Mouse (Mus musculus) forebrain, embryonic 11.5 days (tissue): ENCODE measurements around the gene Ldlr. TPM values are rescaled to one million over a fixed set of nuclear protein-coding genes. Genes with fewer than 3 reads are reported as not detected.

Source experiments
- ATAC-seq: fragments of 200-750 bp; cut with Nextera tagmentation; replicated peaks from 2 replicates; pipeline ENCODE4 v1.8.0; 2017; ENCODE audit warnings: moderate TSS enrichment; ENCODE audit not compliant: low FRiP score
- DNase-seq: peaks from one replicate; pipeline ENCODE4 v3.0.0-alpha.2; 2017; ENCODE audit warnings: low spot score
- H3K27ac ChIP-seq: fragments of 300-500 bp; sonication (generic); 2 replicates; pipeline ENCODE4 v1.5.1; 2014; ENCODE audit warnings: low read depth, low read length
- H3K27me3 ChIP-seq: fragments of 300-500 bp; sonication (generic); 2 replicates; pipeline ENCODE4 v1.6.1; 2014; ENCODE audit warnings: mild to moderate bottlenecking, low read length, mixed read lengths; ENCODE audit not compliant: control insufficient read depth, insufficient read depth
- H3K36me3 ChIP-seq: fragments of 300-500 bp; sonication (generic); 2 replicates; pipeline ENCODE4 v1.6.1; 2014; ENCODE audit warnings: mild to moderate bottlenecking, low read length, moderate library complexity, mixed read lengths; ENCODE audit not compliant: control insufficient read depth, insufficient read depth
- H3K4me1 ChIP-seq: fragments of 300-500 bp; sonication (generic); replicated peaks from 2 replicates; pipeline ENCODE4 v1.6.1; 2014; ENCODE audit warnings: low read length, mixed read lengths; ENCODE audit not compliant: control insufficient read depth, insufficient read depth
- H3K4me2 ChIP-seq: fragments of 300-500 bp; sonication (generic); 2 replicates; pipeline ENCODE4 v1.6.1; 2014; ENCODE audit warnings: low read depth, mild to moderate bottlenecking, low read length, moderate library complexity, mixed read lengths; ENCODE audit not compliant: severe bottlenecking
- H3K4me3 ChIP-seq: fragments of 300-500 bp; sonication (generic); 2 replicates; pipeline ENCODE4 v1.5.1; 2014; ENCODE audit warnings: low read depth, low read length
- H3K9ac ChIP-seq: fragments of 300-500 bp; sonication (generic); 2 replicates; pipeline ENCODE4 v1.6.1; 2014; ENCODE audit warnings: low read length
- H3K9me3 ChIP-seq: fragments of 300-500 bp; sonication (generic); 2 replicates; pipeline ENCODE4 v1.6.1; 2016; ENCODE audit warnings: low read length, mixed read lengths; ENCODE audit not compliant: control insufficient read depth
- WGBS: fragments of 180-500 bp; shearing (Covaris S2); extraction: QIAGEN DNeasy Blood & Tissue Kit; methylation state at CpG from one replicate; pipeline ENCODE4 v1.1.7; 2014; 5-methylcytosine and 5-hydroxymethylcytosine counted together
- polyA plus RNA-seq: library from polyadenylated mRNA; unstranded; fragments of >200 nt; fragmentation: Nextera tagmentation; extraction: Ambion mirVana; gene quantifications from 2 replicates; pipeline ENCODE4 v1.2.1, GENCODE M21; 2014

Ldlr gene
- polyA plus RNA-seq, 1 experiment from 2014 or later = 23.7 TPM

DNA sequence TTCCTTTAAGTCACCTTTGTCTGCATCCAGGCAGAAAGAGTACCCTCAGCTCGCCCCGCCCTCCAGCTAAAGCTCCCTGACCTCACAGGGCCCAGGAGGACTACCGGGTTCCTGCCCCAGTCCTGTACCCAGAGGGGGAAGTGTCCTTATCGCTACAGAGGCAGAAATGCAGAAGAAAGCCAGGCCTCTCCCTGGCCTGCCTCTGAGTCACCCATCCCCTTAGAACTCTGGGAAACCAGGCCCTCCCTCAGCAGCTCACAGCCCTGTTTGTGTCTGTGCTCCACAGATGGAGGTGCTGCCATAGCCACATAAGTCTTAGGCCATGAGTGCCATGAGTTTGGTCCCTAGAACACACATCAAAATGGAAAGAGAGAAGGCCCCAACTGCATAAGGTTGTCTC, 8.0 kb upstream of the Ldlr start:
- 82% methylated on average over 4 of the region's 4 CpGs for WGBS
- Histone ChIP-seq H3K9me3 (no peaks in the 10 kb centered on the region), H3K27me3 (no peaks in the 10 kb centered on the region), H3K4me2 (no peak overlapping the region), H3K36me3 (no peaks in the 10 kb centered on the region), H3K4me1 (no peaks in the 10 kb centered on the region), H3K4me3 (no peak overlapping the region), H3K9ac (no peak overlapping the region), H3K27ac (no peak overlapping the region)
- ATAC-seq (no peak), DNase-seq (no peak)

DNA sequence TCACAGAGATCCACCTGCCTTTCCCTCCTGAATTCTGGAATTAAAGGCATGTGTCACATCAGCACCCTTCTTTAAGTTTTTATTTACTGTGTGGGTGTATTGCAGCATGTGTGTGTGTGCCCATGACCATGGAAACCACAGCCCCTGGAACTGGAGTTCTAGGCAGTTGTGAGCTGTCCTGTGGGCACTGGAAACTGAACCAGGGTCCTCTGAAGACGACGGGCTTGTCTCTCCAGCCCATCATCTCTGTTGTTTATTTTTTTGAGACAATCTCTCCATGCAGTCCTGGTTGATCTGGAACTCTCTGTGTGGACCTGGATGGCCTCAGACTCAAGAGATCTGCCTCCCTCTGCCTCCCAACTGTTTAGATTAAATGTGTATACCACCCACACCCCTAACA, 6.3 kb upstream of the Ldlr start:
- H3K4me2 ChIP-seq = no peak overlapping the region
- no peaks in the 10 kb centered on the region for H3K27me3 ChIP-seq
- 90% methylated on average over 2 of the region's 2 CpGs for WGBS
- no peak overlapping the region for H3K9ac ChIP-seq
- H3K9me3 ChIP-seq = no peaks in the 10 kb centered on the region
- no peak overlapping the region for H3K27ac ChIP-seq
- no peak overlapping the region for H3K4me3 ChIP-seq
- ATAC-seq (no peak), DNase-seq (no peak)
- no peaks in the 10 kb centered on the region for H3K4me1 ChIP-seq
- H3K36me3 ChIP-seq = no peaks in the 10 kb centered on the region

DNA sequence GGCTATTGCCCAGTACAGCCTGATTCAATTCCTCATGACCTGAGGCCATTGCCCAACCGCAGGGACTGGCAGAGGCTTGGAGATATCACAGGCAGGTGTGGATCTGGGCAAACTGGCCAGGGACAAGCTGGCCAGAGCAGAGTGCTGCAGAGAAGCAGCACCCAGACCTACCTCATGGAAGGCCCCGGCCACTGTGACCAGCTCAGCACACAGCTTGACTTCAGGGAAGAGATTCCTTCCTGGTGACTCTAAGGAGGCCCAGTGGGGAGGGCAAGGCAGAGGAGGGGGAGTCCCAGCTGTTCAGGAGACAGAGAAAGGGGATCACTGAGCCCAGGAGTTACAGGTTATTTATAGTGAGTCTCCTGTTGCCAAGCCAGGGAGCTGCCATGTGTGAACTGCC, 2.2 kb upstream of the Ldlr start:
- WGBS = 78% methylated on average over 2 of the region's 2 CpGs
- Histone ChIP-seq H3K4me3 (no peak overlapping the region), H3K27ac (no peak overlapping the region), H3K4me1 (peaks cover 8% of the 10 kb centered on the region; the same call in 1 of the 2 replicates), H3K4me2 (no peak overlapping the region), H3K36me3 (no peaks in the 10 kb centered on the region), H3K27me3 (no peaks in the 10 kb centered on the region), H3K9ac (no peak overlapping the region), H3K9me3 (no peaks in the 10 kb centered on the region)
- no peak for ATAC-seq
- DNase-seq = no peak

DNA sequence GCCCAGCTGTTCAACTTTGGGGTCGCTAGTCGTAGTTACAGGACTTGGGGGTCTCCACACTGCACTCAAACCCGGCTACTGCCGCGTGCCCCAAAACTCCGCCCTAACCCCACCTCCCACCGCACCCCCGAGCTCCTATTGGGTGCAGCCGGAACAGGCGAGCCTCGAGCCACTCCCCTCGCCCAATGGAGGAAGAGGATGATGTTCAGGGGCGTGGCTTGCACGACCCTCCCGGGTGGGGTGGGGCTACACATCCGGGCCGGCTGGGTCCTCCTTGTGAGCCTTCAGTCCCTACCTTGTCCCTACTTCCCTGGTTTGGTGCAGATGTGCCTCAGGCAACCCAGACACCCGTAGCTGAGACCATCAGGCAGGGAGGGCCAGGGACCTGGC, 859 bp downstream of the Ldlr start:
- Histone ChIP-seq H3K27ac (peak overlapping the region; percentile 90), H3K36me3 (peaks cover 7% of the 10 kb centered on the region; the same call in 1 of the 2 replicates), H3K27me3 (no peaks in the 10 kb centered on the region), H3K4me3 (peak overlapping the region; percentile 56), H3K9ac (peak overlapping the region; percentile 66), H3K4me1 (peaks cover 10% of the 10 kb centered on the region; the same call in 1 of the 2 replicates), H3K4me2 (peak overlapping the region; percentile 77), H3K9me3 (no peaks in the 10 kb centered on the region)
- DNase-seq = peak; percentile 96
- under 1% methylated on average over 18 of the region's 18 CpGs for WGBS
- ATAC-seq = peak; percentile 96

DNA sequence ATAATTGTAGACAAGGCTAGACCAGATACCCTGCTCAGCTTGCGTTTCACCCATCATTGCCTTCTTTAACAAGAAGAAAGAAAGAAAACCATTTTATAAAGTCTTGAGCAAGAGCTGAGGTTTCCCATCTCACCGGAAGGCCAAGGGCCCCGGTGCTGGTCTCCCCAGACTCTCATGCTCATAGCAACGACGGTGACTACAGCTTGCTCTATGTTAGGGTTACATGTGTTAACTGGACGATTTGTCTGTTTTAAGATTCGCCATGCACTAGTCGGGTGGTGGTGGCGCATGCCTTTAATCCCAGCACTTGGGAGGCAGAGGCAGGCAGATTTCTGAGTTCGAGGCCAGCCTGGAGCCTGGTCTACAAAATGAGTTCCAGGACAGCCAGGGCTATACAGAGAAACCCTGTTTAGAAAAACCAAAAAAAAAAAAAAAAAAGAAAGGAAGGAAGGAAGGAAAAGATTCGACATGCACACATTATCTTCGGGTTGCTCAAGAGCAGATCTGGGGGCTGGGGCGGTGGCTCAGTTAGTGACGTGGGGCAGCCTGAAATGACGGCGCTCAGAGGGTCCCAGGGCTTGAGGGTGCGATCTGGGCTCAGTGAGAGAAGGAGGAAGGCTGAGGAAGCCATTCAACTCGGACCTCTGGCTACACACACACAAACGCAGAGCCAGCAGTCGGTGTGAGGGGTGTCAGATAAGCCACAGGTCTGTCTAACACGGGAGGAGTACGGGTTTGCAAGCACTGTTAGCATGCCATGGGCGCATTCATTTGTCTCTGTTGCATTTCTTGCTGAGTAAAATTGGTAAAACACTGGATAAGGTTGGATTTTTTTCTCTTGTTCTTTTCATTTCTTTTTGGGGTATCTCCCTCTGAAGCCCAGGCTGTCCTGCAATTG, 2.2 kb downstream of the Ldlr start:
- H3K27me3 ChIP-seq = no peaks in the 10 kb centered on the region
- H3K27ac ChIP-seq = no peak overlapping the region
- DNase-seq = no peak
- H3K4me2 ChIP-seq = peak overlapping the region; percentile 77; the same call in 1 of the 2 replicates
- H3K36me3 ChIP-seq = peaks cover 7% of the 10 kb centered on the region; the same call in 1 of the 2 replicates
- H3K4me3 ChIP-seq = peak overlapping the region; percentile 56
- 89% methylated on average over 23 of the region's 23 CpGs for WGBS
- H3K4me1 ChIP-seq = peaks cover 10% of the 10 kb centered on the region; the same call in 1 of the 2 replicates
- H3K9ac ChIP-seq = no peak overlapping the region; the same call in 1 of the 2 replicates
- no peak for ATAC-seq
- no peaks in the 10 kb centered on the region for H3K9me3 ChIP-seq

DNA sequence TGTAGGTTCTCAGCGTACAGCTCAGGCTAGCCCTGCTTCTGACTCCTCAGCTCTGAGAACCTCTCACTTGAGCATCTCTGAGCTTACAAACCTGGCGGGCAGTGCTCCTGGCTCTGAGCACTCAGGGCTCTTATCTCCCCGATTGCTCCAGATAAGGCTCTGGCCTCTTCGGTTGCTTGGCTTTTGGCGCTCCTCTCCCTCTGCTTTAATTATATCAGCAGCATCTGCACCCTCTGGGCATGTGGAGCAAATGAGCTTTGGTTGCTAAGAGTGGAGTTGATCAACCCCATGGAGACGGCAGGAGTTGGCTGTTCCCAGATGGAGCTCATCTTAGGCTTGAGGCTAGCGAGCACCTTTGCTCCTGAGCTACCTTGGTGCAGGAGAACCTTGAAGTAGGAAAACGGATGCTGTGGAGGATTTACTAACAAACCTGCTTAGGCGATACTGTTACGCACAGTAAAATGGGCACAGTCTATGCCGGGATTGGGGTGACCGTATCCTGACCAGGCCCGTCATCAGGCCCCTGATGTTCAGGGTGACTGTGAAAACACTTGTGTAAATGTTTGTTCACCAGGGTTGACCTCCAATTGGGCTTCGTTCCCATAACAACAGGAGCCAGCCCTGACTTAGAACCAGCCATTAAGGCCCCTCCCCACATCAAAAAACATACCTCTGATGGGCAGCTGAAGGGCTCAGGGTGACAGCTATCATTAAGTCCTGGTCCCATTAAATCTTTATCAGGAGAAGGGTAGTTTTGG, 3.1 kb downstream of the Ldlr start:
- peak overlapping the region; percentile 8; the same call in 1 of the 2 replicates for H3K9ac ChIP-seq
- no peaks in the 10 kb centered on the region for H3K27me3 ChIP-seq
- H3K36me3 ChIP-seq = peaks cover 7% of the 10 kb centered on the region; the same call in 1 of the 2 replicates
- H3K4me2 ChIP-seq = 0 out of 2 replicates have a peak overlapping the region, but pooled peaks have one; percentile 18
- no peak overlapping the region for H3K27ac ChIP-seq
- DNase-seq (no peak), ATAC-seq (no peak)
- 88% methylated on average over 14 of the region's 14 CpGs for WGBS
- peaks cover 10% of the 10 kb centered on the region; the same call in 1 of the 2 replicates for H3K4me1 ChIP-seq
- H3K9me3 ChIP-seq = no peaks in the 10 kb centered on the region
- no peak overlapping the region for H3K4me3 ChIP-seq

DNA sequence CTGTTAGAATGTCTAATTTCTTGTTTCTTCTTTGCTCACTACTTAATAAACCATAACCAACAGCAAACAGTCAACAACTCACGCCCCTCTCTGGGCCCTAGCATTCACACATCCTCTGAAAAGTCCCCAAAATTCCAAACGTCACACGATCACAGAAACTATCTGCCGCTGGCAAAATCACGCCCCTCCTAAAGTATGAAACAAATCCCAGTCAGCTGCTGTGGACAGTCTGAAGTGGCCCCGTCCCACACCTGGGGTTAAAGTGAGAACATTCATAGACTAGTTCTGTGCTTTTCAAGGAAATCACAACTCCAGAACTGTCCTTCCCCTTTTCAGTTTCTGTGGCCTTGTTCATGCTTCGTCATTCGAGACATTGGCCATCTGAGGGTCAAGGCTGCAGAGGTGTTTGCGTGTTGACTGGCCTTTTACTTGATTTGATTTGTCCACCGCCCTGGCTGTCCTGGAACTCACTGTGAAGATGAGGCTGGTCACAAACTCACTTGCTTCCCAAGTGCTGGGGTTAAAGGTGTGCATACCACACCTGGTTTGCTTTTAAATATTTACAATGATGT, 5.1 kb downstream of the Ldlr start:
- Histone ChIP-seq H3K9me3 (no peaks in the 10 kb centered on the region), H3K4me1 (peaks cover 10% of the 10 kb centered on the region; the same call in 1 of the 2 replicates), H3K4me2 (no peak overlapping the region), H3K27ac (no peak overlapping the region), H3K27me3 (no peaks in the 10 kb centered on the region), H3K9ac (no peak overlapping the region), H3K4me3 (no peak overlapping the region), H3K36me3 (peaks cover 18% of the 10 kb centered on the region)
- ATAC-seq (no peak), DNase-seq (no peak)
- WGBS = 91% methylated on average over 10 of the region's 10 CpGs

DNA sequence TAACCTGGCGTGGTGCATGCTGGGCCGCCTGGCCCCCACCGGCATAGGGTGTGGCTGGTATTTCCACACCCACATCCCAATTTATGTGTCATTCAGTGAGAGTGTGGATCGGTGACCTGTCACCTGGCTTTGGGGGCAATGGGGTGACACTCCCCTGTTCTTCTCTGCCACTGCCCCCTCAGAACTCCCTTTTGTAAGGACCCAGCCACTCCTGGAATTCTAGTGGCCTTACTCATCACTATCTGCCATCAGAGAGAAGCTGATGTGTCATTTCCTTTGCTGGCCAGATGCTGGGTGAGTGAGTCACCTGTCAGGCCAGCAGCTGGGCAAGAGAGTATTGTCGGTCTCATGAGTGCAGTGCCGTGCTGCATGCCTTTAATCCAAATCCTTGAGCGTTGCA, 6.0 kb downstream of the Ldlr start:
- no peak overlapping the region for H3K4me3 ChIP-seq
- DNase-seq (no peak), ATAC-seq (no peak)
- H3K36me3 ChIP-seq = peaks cover 27% of the 10 kb centered on the region
- H3K4me1 ChIP-seq = peaks cover 10% of the 10 kb centered on the region; the same call in 1 of the 2 replicates
- 90% methylated on average over 7 of the region's 7 CpGs for WGBS
- H3K4me2 ChIP-seq = no peak overlapping the region
- no peak overlapping the region for H3K27ac ChIP-seq
- H3K9ac ChIP-seq = no peak overlapping the region; the same call in 1 of the 2 replicates
- no peaks in the 10 kb centered on the region for H3K9me3 ChIP-seq
- no peaks in the 10 kb centered on the region for H3K27me3 ChIP-seq
